Comparison of ENCODE assay signal across 26 mouse cellular contexts in the genomic region with DNA sequence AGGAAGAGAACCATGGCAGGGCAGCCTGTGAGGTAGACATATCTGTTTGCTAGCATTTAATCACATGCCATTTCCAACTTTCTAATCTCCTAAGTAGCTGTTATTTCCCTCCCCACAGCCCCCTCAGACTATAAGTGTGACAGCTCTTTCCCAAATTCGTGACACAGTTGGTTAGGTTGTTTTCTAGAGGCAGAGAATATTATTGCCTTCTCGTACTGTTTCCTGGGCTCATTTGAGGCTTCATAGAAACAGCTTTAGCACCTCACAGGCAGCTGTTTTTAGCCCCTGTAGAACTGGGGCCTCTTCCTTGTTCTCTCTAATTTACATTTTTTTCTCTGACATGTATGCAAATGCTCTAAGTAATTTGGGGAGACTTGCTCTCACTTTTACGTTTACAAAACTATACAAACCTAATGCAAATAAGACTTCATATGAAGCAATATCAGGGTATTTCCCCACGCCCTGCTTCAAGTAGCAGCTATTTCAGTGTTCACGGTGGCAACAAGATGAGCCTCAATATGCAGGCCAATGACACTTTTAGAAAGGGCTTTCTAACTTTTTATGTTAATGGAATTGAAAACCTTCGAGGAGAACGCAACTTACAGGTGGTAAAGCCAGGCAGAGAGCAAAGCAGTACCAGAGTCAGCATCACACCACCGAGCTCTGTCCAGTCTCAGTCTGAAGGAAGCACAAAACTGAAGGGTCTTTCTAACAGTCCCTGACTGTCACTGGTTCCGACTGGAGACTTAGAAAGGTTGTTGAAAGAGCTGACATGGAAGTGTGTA.
DNase-seq lines count a peak whose midpoint lies in the region; ATAC-seq and TF ChIP-seq lines count a peak whose summit lies in the region.
"Had no signal": no experiment of that assay in that cellular context is flagged by ENCODE, and none has a peak within 500 bp of the region (broad histone marks: within the 10 kb centered on the region; RNA-seq: fewer than 3 reads in every experiment).

No protein-coding gene starts in this region.

- no peak overlapping the region for H3K4me2 ChIP-seq in liver, postnatal 0 days (ENCODE audit: low read depth, low read length)
- H3K4me2 ChIP-seq: embryonic facial prominence, embryonic 15.5 days; forebrain, embryonic 15.5 days; heart, embryonic 12.5 days; midbrain, embryonic 13.5 days had no signal

- no peaks in the 10 kb centered on the region for H3K9me3 ChIP-seq in liver, postnatal 0 days (ENCODE audit: low read length)
- H3K9me3 ChIP-seq: embryonic facial prominence, embryonic 15.5 days; forebrain, embryonic 15.5 days; heart, embryonic 12.5 days; hindbrain, embryonic 10.5 days; midbrain, embryonic 13.5 days had no signal

- TF ChIP-seq EP300 in liver, postnatal 0 days (IDR thresholded peaks at IDR 0.05; ENCODE audit: low read depth): no peak

- H3K9ac ChIP-seq in liver, postnatal 0 days (replicated peaks): no peak overlapping the region
- H3K9ac ChIP-seq: embryonic facial prominence, embryonic 15.5 days; forebrain, embryonic 15.5 days; heart, embryonic 12.5 days; liver, embryonic 14.5 days; midbrain, embryonic 13.5 days had no signal

- H3K36me3 ChIP-seq in liver, postnatal 0 days (replicated peaks; ENCODE audit: insufficient read depth, low read length): no peaks in the 10 kb centered on the region
- H3K36me3 ChIP-seq: embryonic facial prominence, embryonic 15.5 days; forebrain, embryonic 15.5 days; heart, embryonic 12.5 days; hindbrain, embryonic 10.5 days; midbrain, embryonic 13.5 days had no signal

- TF ChIP-seq CTCF in liver, postnatal 0 days (IDR thresholded peaks at IDR 0.05; ENCODE audit: low read depth): no peak

- WGBS in liver, postnatal 0 days (ENCODE audit: insufficient replicate concordance): 61% methylated on average over 9 of the region's 9 CpGs

- peak overlapping the region; percentile 44 for H3K27ac ChIP-seq in liver, postnatal 0 days (ENCODE audit: low read depth)
- H3K27ac ChIP-seq: embryonic facial prominence, embryonic 15.5 days; forebrain, embryonic 15.5 days; hindbrain, embryonic 10.5 days; left cerebral cortex, adult 2 months; liver, embryonic 14.5 days; midbrain, embryonic 13.5 days had no signal

- no peaks in the 10 kb centered on the region for H3K4me1 ChIP-seq in liver, postnatal 0 days (ENCODE audit: insufficient read depth)
- H3K4me1 ChIP-seq: forebrain, embryonic 15.5 days; heart, embryonic 12.5 days; midbrain, embryonic 13.5 days had no signal

- DNase-seq in liver, postnatal 0 days: no peak
- no peak for DNase-seq in liver
- peak; percentile 41 for DNase-seq in thymus, postnatal 0 days (ENCODE audit: low spot score)
- no peak for DNase-seq in thymus, postnatal 10 days (ENCODE audit: low spot score in 2 of 2)
- no peak for DNase-seq in frontal cortex, postnatal 10 days (ENCODE audit: low spot score in 2 of 2)
- DNase-seq in layer of hippocampus, adult 9-11 months: no peak
- DNase-seq: adrenal gland, postnatal 14 days; cerebellum, adult 9-10 months; gastrocnemius, postnatal 10 days; heart, adult 18-20 months; heart, postnatal 10 days; kidney, postnatal 25 days; retina, postnatal 1 day; right cerebral cortex, postnatal 25 days; thymus, postnatal 14 days had no signal

- no peaks in the 10 kb centered on the region for H3K27me3 ChIP-seq in liver, postnatal 0 days (ENCODE audit: insufficient read depth, low read length)
- H3K27me3 ChIP-seq: embryonic facial prominence, embryonic 15.5 days; forebrain, embryonic 15.5 days; heart, embryonic 12.5 days; midbrain, embryonic 13.5 days had no signal

- H3K4me3 ChIP-seq in liver, postnatal 0 days (ENCODE audit: low read depth, low read length): no peak overlapping the region
- H3K4me3 ChIP-seq: embryonic facial prominence, embryonic 15.5 days; forebrain, embryonic 15.5 days; heart, embryonic 12.5 days; hindbrain, embryonic 10.5 days; left cerebral cortex, adult 2 months; megakaryocyte, embryonic 14.5 days; midbrain, embryonic 13.5 days had no signal

- peak; percentile 21; the same call in 1 of the 2 replicates for ATAC-seq in liver, postnatal 0 days
- ATAC-seq in monocyte, adult 5-6 weeks (replicated peaks; ENCODE audit: insufficient number of reproducible peaks, low FRiP score, low TSS enrichment, poor library complexity, severe bottlenecking): peak; percentile 69
- ATAC-seq: forebrain, embryonic 15.5 days; hindbrain, embryonic 16.5 days; intestine, postnatal 0 days; midbrain, embryonic 13.5 days had no signal
